In genomic region chr16:64753990-64754742, GRCm38 (mm10) we compare ENCODE assay signal across 25 mouse cellular contexts. TPM values are rescaled to one million over a fixed set of nuclear protein-coding genes. Genes with fewer than 3 reads are reported as not detected.
DNase-seq lines count a peak whose midpoint lies in the region; ATAC-seq and TF ChIP-seq lines count a peak whose summit lies in the region.
"Had no signal": no experiment of that assay in that cellular context is flagged by ENCODE, and none has a peak within 500 bp of the region (broad histone marks: within the 10 kb centered on the region; RNA-seq: fewer than 3 reads in every experiment).

No protein-coding gene starts in this region.

- no peak overlapping the region for H3K4me2 ChIP-seq in forebrain, embryonic 13.5 days
- H3K4me2 ChIP-seq in forebrain, embryonic 16.5 days (ENCODE audit: low read length) = no peak overlapping the region
- H3K4me2 ChIP-seq in hindbrain, embryonic 13.5 days = no peak overlapping the region
- no peak overlapping the region for H3K4me2 ChIP-seq in midbrain, embryonic 16.5 days (ENCODE audit: low read length)
- no peak overlapping the region for H3K4me2 ChIP-seq in midbrain, postnatal 0 days (ENCODE audit: low read depth, low read length, poor library complexity, severe bottlenecking)
- no peak overlapping the region for H3K4me2 ChIP-seq in neural tube, embryonic 15.5 days
- no peak overlapping the region for H3K4me2 ChIP-seq in liver, embryonic 12.5 days
- H3K4me2 ChIP-seq: embryonic facial prominence, embryonic 13.5 days; forebrain, embryonic 12.5 days; heart, embryonic 12.5 days; heart, embryonic 15.5 days had no signal

- DNase-seq in hindbrain, embryonic 10.5 days (ENCODE audit: low spot score) = no peak
- no peak for DNase-seq in midbrain, postnatal 0 days (ENCODE audit: low spot score)
- DNase-seq: adrenal gland, adult 8-10 months; adrenal gland, postnatal 25 days; cerebellum, adult 11-12 months; cerebellum, adult 8-10 months; cerebellum, postnatal 36 days; gastrocnemius, adult 2 months; gastrocnemius, postnatal 14 days; heart, adult 11 months; heart, postnatal 36 days had no signal

- H3K36me3 ChIP-seq in forebrain, embryonic 13.5 days (ENCODE audit: poor library complexity, severe bottlenecking) = no peaks in the 10 kb centered on the region
- no peaks in the 10 kb centered on the region for H3K36me3 ChIP-seq in forebrain, embryonic 16.5 days (ENCODE audit: control insufficient read depth, insufficient read depth)
- no peaks in the 10 kb centered on the region; the same call in 1 of the 2 replicates for H3K36me3 ChIP-seq in hindbrain, embryonic 13.5 days
- H3K36me3 ChIP-seq in hindbrain, embryonic 10.5 days = 0 out of 2 replicates have a peak, but pooled peaks cover 7% of the 10 kb centered on the region
- 0 out of 2 replicates have a peak, but pooled peaks cover 3% of the 10 kb centered on the region for H3K36me3 ChIP-seq in midbrain, embryonic 16.5 days (ENCODE audit: control insufficient read depth, insufficient read depth, low read length)
- H3K36me3 ChIP-seq in midbrain, postnatal 0 days (ENCODE audit: insufficient read depth, low read length) = no peaks in the 10 kb centered on the region; the same call in 1 of the 2 replicates
- H3K36me3 ChIP-seq in neural tube, embryonic 15.5 days = no peaks in the 10 kb centered on the region
- no peaks in the 10 kb centered on the region for H3K36me3 ChIP-seq in liver, embryonic 12.5 days
- H3K36me3 ChIP-seq: embryonic facial prominence, embryonic 10.5 days; embryonic facial prominence, embryonic 13.5 days; forebrain, embryonic 12.5 days; heart, embryonic 12.5 days; heart, embryonic 15.5 days had no signal

- H3K27ac ChIP-seq in forebrain, embryonic 13.5 days = no peak overlapping the region
- no peak overlapping the region for H3K27ac ChIP-seq in forebrain, embryonic 16.5 days (ENCODE audit: low read length)
- H3K27ac ChIP-seq in hindbrain, embryonic 13.5 days = no peak overlapping the region
- H3K27ac ChIP-seq in hindbrain, embryonic 10.5 days = no peak overlapping the region
- no peak overlapping the region for H3K27ac ChIP-seq in midbrain, embryonic 16.5 days (ENCODE audit: low read length)
- no peak overlapping the region for H3K27ac ChIP-seq in midbrain, postnatal 0 days (ENCODE audit: low read depth, low read length)
- H3K27ac ChIP-seq in neural tube, embryonic 15.5 days (replicated peaks) = no peak overlapping the region
- no peak overlapping the region for H3K27ac ChIP-seq in liver, embryonic 12.5 days
- H3K27ac ChIP-seq: embryonic facial prominence, embryonic 10.5 days; embryonic facial prominence, embryonic 13.5 days; forebrain, embryonic 12.5 days; gastrocnemius, adult 2 months; heart, embryonic 15.5 days had no signal

- 0 out of 2 replicates have a peak, but pooled peaks cover 6% of the 10 kb centered on the region for H3K9me3 ChIP-seq in forebrain, embryonic 13.5 days (replicated peaks)
- H3K9me3 ChIP-seq in forebrain, embryonic 16.5 days (ENCODE audit: control insufficient read depth, low read length) = no peaks in the 10 kb centered on the region
- no peaks in the 10 kb centered on the region for H3K9me3 ChIP-seq in hindbrain, embryonic 13.5 days
- H3K9me3 ChIP-seq in hindbrain, embryonic 10.5 days = no peaks in the 10 kb centered on the region
- H3K9me3 ChIP-seq in midbrain, embryonic 16.5 days (replicated peaks; ENCODE audit: control insufficient read depth, low read length, poor library complexity, severe bottlenecking) = no peaks in the 10 kb centered on the region
- H3K9me3 ChIP-seq in midbrain, postnatal 0 days (ENCODE audit: low read length) = no peaks in the 10 kb centered on the region
- no peaks in the 10 kb centered on the region for H3K9me3 ChIP-seq in neural tube, embryonic 15.5 days (replicated peaks)
- H3K9me3 ChIP-seq in liver, embryonic 12.5 days (replicated peaks) = no peaks in the 10 kb centered on the region
- H3K9me3 ChIP-seq: embryonic facial prominence, embryonic 10.5 days; embryonic facial prominence, embryonic 13.5 days; forebrain, embryonic 12.5 days; heart, embryonic 15.5 days had no signal

- no peak for TF ChIP-seq CTCF in midbrain, postnatal 0 days (IDR thresholded peaks at IDR 0.05)

- H3K9ac ChIP-seq in forebrain, embryonic 13.5 days = no peak overlapping the region
- H3K9ac ChIP-seq in forebrain, embryonic 16.5 days (replicated peaks; ENCODE audit: low read depth, low read length) = no peak overlapping the region
- H3K9ac ChIP-seq in hindbrain, embryonic 13.5 days = no peak overlapping the region
- no peak overlapping the region for H3K9ac ChIP-seq in midbrain, embryonic 16.5 days (ENCODE audit: low read depth, low read length)
- no peak overlapping the region for H3K9ac ChIP-seq in midbrain, postnatal 0 days (replicated peaks; ENCODE audit: low read length, poor library complexity, severe bottlenecking)
- H3K9ac ChIP-seq in neural tube, embryonic 15.5 days (replicated peaks) = no peak overlapping the region
- H3K9ac ChIP-seq in liver, embryonic 12.5 days = no peak overlapping the region
- H3K9ac ChIP-seq: embryonic facial prominence, embryonic 13.5 days; forebrain, embryonic 12.5 days; heart, embryonic 12.5 days; heart, embryonic 15.5 days had no signal

- H3K4me3 ChIP-seq in forebrain, embryonic 13.5 days = no peak overlapping the region
- H3K4me3 ChIP-seq in forebrain, embryonic 16.5 days (replicated peaks; ENCODE audit: low read length) = no peak overlapping the region
- H3K4me3 ChIP-seq in hindbrain, embryonic 13.5 days = no peak overlapping the region
- no peak overlapping the region for H3K4me3 ChIP-seq in hindbrain, embryonic 10.5 days
- no peak overlapping the region for H3K4me3 ChIP-seq in midbrain, embryonic 16.5 days (ENCODE audit: low read depth, low read length)
- no peak overlapping the region for H3K4me3 ChIP-seq in midbrain, postnatal 0 days (ENCODE audit: low read depth, low read length)
- H3K4me3 ChIP-seq in neural tube, embryonic 15.5 days (replicated peaks) = no peak overlapping the region
- H3K4me3 ChIP-seq in liver, embryonic 12.5 days = no peak overlapping the region
- H3K4me3 ChIP-seq: embryonic facial prominence, embryonic 10.5 days; embryonic facial prominence, embryonic 13.5 days; erythroblast, embryonic 14.5 days; forebrain, embryonic 12.5 days; gastrocnemius, adult 2 months; heart, embryonic 12.5 days; heart, embryonic 15.5 days had no signal

- H3K4me1 ChIP-seq in forebrain, embryonic 13.5 days = no peaks in the 10 kb centered on the region
- no peaks in the 10 kb centered on the region for H3K4me1 ChIP-seq in forebrain, embryonic 16.5 days (replicated peaks; ENCODE audit: control insufficient read depth, insufficient read depth, low read length)
- H3K4me1 ChIP-seq in hindbrain, embryonic 13.5 days (replicated peaks) = no peaks in the 10 kb centered on the region
- H3K4me1 ChIP-seq in hindbrain, embryonic 10.5 days (replicated peaks) = no peaks in the 10 kb centered on the region
- no peaks in the 10 kb centered on the region for H3K4me1 ChIP-seq in midbrain, embryonic 16.5 days (ENCODE audit: control insufficient read depth, insufficient read depth, low read length)
- no peaks in the 10 kb centered on the region for H3K4me1 ChIP-seq in midbrain, postnatal 0 days (ENCODE audit: insufficient read depth, low read length)
- no peaks in the 10 kb centered on the region for H3K4me1 ChIP-seq in neural tube, embryonic 15.5 days
- H3K4me1 ChIP-seq in liver, embryonic 12.5 days = peaks cover 5% of the 10 kb centered on the region; the same call in 1 of the 2 replicates
- H3K4me1 ChIP-seq: embryonic facial prominence, embryonic 13.5 days; forebrain, embryonic 12.5 days had no signal

- 63% methylated on average over 3 of the region's 3 CpGs for WGBS in forebrain, embryonic 13.5 days
- 63% methylated on average over 3 of the region's 3 CpGs for WGBS in forebrain, embryonic 16.5 days
- 65% methylated on average over 3 of the region's 3 CpGs for whole genome bisulfite sequencing in hindbrain, embryonic 13.5 days
- 70% methylated on average over 3 of the region's 3 CpGs for WGBS in hindbrain, embryonic 10.5 days
- WGBS in midbrain, embryonic 16.5 days = 59% methylated on average over 3 of the region's 3 CpGs
- WGBS in midbrain, postnatal 0 days = 67% methylated on average over 3 of the region's 3 CpGs
- 63% methylated on average over 3 of the region's 3 CpGs for WGBS in neural tube, embryonic 15.5 days
- 28% methylated on average over 3 of the region's 3 CpGs for WGBS in liver, embryonic 12.5 days (ENCODE audit: insufficient replicate concordance)

- peak; percentile 26; the same call in 1 of the 2 replicates for ATAC-seq in forebrain, embryonic 13.5 days
- no peak for ATAC-seq in forebrain, embryonic 16.5 days
- ATAC-seq in hindbrain, embryonic 13.5 days (ENCODE audit: low FRiP score) = peak; percentile 53; the same call in 1 of the 2 replicates
- ATAC-seq in midbrain, embryonic 16.5 days = peak; percentile 69; the same call in 1 of the 2 replicates
- no peak for ATAC-seq in midbrain, postnatal 0 days (ENCODE audit: low FRiP score)
- peak; percentile 48; the same call in 1 of the 2 replicates for ATAC-seq in neural tube, embryonic 15.5 days (ENCODE audit: low FRiP score)
- no peak for ATAC-seq in liver, embryonic 12.5 days
- ATAC-seq: activated CD4-positive, CD25-positive, alpha-beta regulatory T cell, adult 4 months; inflammation-experienced regulatory T-cells, adult 6 months had no signal

- H3K27me3 ChIP-seq in forebrain, embryonic 13.5 days = no peaks in the 10 kb centered on the region
- H3K27me3 ChIP-seq in forebrain, embryonic 16.5 days (replicated peaks; ENCODE audit: control insufficient read depth, insufficient read depth, low read length) = no peaks in the 10 kb centered on the region
- no peaks in the 10 kb centered on the region for H3K27me3 ChIP-seq in hindbrain, embryonic 13.5 days
- no peaks in the 10 kb centered on the region for H3K27me3 ChIP-seq in hindbrain, embryonic 10.5 days (ENCODE audit: insufficient read depth, poor library complexity, severe bottlenecking)
- no peaks in the 10 kb centered on the region; the same call in 1 of the 2 replicates for H3K27me3 ChIP-seq in midbrain, embryonic 16.5 days (ENCODE audit: control insufficient read depth, insufficient read depth, low read depth, low read length)
- H3K27me3 ChIP-seq in midbrain, postnatal 0 days (ENCODE audit: insufficient read depth, low read length) = no peaks in the 10 kb centered on the region
- H3K27me3 ChIP-seq in neural tube, embryonic 15.5 days (replicated peaks) = no peaks in the 10 kb centered on the region
- H3K27me3 ChIP-seq in liver, embryonic 12.5 days (replicated peaks) = no peaks in the 10 kb centered on the region
- H3K27me3 ChIP-seq: embryonic facial prominence, embryonic 13.5 days; forebrain, embryonic 12.5 days; heart, embryonic 12.5 days; heart, embryonic 15.5 days had no signal

RNA-seq across cellular contexts. Expression of gene 4930453N24Rik, which starts 16.8 kb away (rescaled TPM):
- polyA plus RNA-seq in forebrain, embryonic 13.5 days (2015; fragmentation: Nextera tagmentation; extraction: Ambion mirVana) = 24.1 TPM in 2 replicates
- polyA plus RNA-seq in forebrain, embryonic 16.5 days (2015; fragmentation: Nextera tagmentation; extraction: Ambion mirVana) = 19.0 and 25.2 TPM in 2 replicates
- polyA plus RNA-seq in hindbrain, embryonic 13.5 days (2015; fragmentation: Nextera tagmentation; extraction: Ambion mirVana) = 21.3 and 23.5 TPM in 2 replicates
- polyA plus RNA-seq in hindbrain, embryonic 10.5 days (2016; fragmentation: Nextera tagmentation; extraction: Ambion mirVana) = 27.0 and 29.4 TPM in 2 replicates
- polyA plus RNA-seq in midbrain, embryonic 16.5 days (2015; fragmentation: Nextera tagmentation; extraction: Ambion mirVana) = 18.6 TPM in 2 replicates
- total RNA-seq in midbrain, postnatal 0 days (2014; rRNA removed) = 14.2 and 19.5 TPM in 2 replicates
- 16.0 and 18.1 TPM in 2 replicates for polyA plus RNA-seq in midbrain, postnatal 0 days (2015; fragmentation: Nextera tagmentation; extraction: Ambion mirVana)
- polyA plus RNA-seq in neural tube, embryonic 15.5 days (2015; fragmentation: Nextera tagmentation; extraction: Ambion mirVana) = 15.9 and 20.0 TPM in 2 replicates
- 13.7 and 15.1 TPM in 2 replicates for polyA plus RNA-seq in liver, embryonic 12.5 days (2016; fragmentation: Nextera tagmentation; extraction: Ambion mirVana)

Comparison
In these comparisons a context has a peak if more than half of its experiments do, and no peak if none do; other contexts are left out.
1. ATAC-seq: peak in forebrain, embryonic 13.5 days (single experiment), hindbrain, embryonic 13.5 days (single experiment), midbrain, embryonic 16.5 days (single experiment) and neural tube, embryonic 15.5 days (single experiment); none in forebrain, embryonic 16.5 days (single experiment), midbrain, postnatal 0 days (single experiment) and liver, embryonic 12.5 days (single experiment).